Mouse (Mus musculus): Measurements from ENCODE around the gene Hdac4.

The Hdac4 gene

DNA sequence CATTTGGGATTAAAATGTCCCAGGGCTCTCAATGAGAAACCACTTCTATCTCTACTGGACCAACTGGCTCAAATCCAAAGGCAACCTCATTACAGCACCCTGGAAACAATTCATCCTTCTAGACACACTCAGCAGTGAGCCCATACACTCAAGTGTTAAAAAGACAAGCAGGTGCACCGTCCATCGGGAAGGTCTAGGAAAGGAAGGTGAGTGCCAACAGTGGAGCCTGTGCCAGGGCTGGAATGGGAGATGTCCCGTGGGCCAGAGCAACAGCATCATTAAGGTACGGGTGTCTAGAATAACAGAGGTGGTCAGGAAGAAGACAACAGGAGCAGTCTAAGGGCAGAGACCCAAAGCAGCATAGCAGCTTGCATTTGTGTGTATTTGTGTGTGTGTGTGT is 173.5 kb downstream of the Hdac4 start:
- 64% methylated on average over 4 of the region's 4 CpGs for WGBS

DNA sequence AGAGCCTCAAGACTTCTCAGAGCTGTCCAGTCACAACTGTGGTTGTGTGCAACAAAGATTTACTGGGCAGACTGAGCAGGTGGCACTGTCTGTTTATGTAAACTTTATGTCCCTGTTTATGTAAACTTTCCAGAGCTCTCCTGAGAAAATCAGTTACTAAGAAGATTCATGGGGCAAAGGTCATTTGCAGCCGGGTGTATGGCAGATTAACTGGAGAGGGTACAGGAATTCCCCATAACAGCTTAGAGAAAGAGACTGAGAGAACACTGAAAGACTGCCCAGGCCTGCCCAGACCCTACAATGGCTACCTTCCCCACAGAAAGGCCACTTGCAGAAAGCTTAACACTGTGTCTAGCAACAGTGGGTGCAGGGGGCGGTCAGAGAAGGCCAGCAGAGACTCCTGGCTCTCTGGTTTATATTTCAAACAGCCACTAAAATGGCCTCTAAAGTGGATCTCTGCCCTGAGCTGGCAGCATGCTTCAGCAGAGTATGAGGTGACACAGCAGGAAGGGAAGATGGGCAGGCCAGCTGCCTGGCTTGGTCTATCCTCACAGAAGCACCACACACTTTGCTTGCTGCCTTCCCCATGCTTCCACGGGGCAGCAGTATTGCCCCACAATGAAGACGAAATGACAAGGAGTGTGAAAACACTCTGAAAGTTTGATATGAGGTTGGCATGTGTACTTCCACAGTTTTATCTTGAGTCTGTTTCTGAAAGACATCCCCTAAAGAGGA is 179.4 kb downstream of the Hdac4 start:
- WGBS = 73% methylated on average over 4 of the region's 4 CpGs

DNA sequence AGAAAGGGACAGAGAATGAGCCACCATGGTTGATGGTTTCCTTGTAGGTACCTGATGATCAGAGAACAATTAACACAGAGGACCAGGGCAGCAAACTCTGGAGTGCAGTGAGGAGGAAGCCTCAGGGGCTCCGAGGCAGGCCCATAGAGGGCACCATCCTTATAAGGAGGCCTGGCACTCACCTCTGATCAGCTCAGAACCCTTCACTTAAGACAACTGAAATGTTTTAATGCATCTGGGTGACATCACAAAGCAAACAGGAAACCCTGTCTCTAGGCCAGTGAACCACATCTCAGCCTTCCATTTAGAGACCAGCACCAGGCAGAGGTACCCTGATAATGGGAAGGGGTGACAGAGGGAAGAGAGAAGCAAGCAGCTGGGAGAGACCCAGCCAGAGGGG is 188.8 kb downstream of the Hdac4 start:
- 78% methylated on average over 1 of the region's 1 CpGs for WGBS

DNA sequence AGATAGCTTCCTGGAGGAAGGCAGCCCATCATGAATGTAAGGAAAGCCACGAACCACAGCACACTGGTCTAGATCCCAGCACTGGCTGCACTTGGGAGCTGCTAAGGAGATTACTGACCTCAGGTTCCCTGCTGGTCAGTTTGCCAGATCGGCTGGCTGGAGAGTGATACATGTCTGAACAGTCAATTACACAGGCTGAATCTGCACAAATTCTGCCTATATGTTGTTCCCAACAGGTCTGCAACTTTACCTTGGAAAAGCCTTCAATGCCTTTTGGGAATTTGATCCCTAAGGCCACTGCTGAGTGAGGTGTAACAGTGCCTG is 189.9 kb downstream of the Hdac4 start:
- 58% methylated on average over 2 of the region's 2 CpGs for WGBS

DNA sequence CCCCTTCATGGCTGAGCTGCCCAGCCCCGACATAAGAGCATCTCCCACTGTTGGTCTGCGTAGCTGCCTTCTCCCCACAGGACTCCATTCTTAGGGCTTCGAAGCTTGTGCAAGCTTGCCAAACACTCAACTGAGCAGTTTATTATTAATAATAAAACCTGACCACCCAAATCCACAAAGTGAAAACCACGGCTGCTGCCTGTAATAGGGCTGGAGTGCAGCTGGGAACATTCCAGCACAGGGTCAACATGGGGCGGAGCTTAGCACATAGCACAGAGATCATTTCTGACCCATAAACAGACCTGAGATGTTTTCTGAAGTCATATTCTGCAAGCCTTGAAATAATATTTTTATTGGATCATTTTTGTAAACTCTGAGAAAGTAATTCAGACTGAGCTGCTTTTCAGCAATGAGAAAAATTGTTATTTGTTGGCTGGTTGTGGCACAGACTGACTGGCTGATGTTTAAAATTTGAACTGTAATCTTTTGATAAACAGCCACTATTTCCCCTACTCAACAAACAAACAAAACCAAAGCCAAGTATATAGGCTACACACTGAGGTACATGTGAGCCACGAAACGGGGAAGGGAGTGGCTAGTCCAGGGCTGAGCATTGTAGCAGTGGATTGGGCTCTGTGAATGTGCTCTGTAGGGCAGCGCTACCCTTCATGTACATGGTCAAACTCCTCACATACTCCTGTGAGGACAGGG is 190.4 kb downstream of the Hdac4 start:
- 76% methylated on average over 8 of the region's 8 CpGs for WGBS

DNA sequence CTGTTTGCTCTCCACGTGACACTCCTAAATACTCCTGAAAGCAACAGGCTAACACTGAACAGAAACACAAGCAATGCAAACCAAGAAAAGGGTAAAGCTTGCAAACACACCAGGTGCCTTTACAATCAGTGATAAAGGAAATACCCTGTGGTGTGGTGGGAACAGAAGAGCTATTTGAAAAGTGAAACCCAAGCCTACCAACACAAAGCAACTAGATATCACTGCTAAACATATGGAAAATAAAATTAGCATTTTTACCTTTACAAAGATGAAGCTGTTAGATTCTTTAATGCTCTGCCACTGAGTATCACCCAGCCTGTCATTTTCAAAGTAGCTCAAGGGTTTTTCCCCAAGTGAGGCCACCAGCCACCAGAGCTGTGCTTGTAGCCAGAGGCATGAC is 191.4 kb downstream of the Hdac4 start:
- WGBS = 82% methylated on average over 1 of the region's 1 CpGs

DNA sequence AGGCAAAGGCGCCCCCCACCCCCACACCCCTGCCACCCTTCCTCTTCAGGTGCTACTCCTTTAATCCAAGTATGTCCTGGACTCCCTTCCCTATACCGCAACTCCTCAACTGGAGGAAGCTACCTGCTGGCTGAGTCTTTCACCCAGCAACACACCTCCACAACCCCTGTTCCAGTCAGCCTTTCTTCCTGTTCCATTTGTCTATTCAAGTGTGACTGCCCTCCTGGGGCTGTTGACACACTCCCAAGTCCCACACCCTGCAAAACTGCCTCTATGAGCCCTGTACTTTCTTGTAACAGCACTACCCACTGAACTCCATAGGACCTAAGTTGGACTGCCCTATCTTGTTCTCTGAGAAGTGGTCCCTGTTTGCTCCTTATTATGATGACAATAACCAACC is 195.3 kb downstream of the Hdac4 start:
- 97% methylated on average over 2 of the region's 2 CpGs for WGBS

DNA sequence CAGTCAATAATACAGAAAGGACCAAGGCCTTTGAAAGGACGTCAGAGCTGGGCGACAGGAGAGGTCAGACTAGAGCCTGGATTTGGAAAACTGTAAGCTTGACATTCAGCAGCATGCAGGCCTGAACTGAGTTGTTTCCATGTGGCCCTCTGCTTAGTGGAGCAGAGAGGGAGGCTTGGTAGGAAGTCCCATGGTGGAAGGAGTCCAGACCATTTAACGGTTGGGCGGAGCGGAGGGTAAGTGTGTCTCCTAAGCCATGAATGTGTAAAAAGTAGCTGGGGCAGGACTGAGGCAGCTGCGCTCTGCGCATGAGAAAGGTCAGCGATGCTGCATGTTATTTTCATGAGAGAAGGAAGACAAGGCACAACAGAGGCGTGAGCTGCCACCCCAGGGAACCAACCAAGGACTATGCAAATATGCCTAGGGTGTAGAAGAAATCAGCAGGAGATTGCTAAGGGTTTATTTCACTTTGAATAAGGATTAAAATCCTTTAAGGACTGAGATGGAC is 201.8 kb downstream of the Hdac4 start:
- WGBS = 79% methylated on average over 9 of the region's 9 CpGs

DNA sequence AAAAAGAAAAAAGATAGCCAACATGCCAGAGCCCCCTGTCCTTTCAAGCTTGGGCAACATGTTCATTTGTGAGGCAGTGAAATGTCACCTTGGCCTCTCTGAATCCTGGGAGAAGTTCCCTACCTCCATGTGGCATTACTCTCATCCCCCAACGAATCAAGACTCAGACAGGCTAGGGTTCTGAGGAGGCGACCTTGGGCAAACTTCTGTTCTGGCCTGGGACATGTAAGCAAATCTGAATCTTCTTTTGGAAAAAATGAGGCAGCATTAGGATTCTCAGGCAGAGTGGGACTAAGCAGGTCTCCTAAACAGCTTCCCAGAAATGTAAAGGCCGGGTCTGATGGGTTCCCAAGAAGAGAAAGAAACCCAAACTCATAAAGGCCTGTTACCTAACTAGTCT is 202.8 kb downstream of the Hdac4 start:
- 87% methylated on average over 3 of the region's 3 CpGs for WGBS

DNA sequence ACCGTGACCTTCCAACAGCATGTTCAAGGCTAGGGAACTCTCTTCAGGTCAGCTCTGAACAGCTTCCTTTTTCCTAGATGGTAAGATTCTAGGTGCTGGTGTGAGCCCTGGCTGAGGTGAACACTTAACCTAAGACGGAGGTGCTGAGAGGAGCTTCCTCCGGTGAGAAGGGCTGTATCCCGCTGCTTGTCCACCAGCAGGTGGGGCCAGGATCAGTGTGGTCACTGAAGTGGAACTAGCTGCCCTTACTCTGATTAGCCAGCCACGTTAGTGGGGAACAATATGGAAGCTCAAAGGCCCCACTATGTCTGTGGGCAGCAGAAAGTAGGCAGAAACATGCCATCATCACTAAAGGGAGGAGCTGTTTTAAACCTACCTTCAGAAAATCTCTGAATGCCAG is 204.6 kb downstream of the Hdac4 start:
- WGBS = 80% methylated on average over 5 of the region's 5 CpGs

DNA sequence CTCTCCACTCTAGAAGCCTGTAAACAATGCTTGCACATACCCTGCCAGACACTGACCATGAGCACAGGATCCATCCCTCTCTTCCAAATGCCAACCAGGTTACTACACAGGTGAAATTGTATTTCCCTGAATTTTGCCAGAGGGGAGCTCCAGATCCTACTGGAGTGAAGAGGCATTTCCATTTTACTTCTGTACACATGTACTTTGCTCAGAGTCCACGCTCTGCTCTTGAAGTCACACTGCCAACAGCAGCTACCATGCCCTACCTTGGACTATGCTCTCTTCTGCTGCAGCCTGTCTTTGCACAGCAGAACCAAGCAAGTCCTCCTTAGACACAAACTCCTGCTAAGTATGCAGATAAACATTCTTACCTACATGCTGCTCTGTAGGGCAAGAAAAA is 206.6 kb downstream of the Hdac4 start:
- 98% methylated on average over 1 of the region's 1 CpGs for WGBS

DNA sequence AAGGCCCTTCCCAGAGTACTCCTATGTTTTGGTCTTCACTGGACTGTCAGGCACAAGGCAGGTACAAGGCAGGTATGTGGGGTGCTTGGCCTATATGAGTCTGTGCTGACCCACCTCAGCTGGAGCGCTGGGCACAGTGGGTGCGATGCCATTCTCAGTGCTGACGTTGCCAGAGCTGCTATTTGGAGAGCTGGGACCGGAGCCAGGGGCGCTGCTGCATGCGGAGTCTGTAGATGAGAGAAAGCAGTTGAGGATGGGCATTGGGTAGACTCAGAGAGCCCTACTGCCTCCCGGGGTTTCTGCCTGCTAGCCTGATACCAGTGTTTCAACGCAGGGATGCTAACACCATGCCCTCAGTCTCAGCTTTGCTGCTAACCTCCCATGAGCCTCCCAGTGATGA is 208.1 kb downstream of the Hdac4 start:
- WGBS = 42% methylated on average over 8 of the region's 8 CpGs

DNA sequence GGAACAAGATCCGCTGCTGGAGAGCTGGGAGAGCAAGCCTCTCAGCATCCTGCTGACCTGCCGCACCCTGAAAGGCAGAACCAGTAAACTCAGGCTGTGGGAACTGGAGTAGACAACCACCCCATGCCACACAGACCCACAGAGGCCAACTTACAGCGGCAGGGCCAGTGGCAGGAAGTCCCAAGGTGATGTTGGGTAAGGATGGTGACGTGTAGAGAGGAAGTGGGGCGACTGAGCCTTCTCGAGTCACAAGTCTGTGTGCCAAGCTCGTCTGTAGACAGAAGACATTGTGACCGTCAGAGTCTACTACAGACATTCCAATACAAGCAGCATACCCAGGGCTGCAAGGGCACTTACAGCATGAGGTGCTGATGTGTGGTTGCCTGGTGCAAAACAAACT is 211.0 kb downstream of the Hdac4 start:
- WGBS = 84% methylated on average over 8 of the region's 8 CpGs

DNA sequence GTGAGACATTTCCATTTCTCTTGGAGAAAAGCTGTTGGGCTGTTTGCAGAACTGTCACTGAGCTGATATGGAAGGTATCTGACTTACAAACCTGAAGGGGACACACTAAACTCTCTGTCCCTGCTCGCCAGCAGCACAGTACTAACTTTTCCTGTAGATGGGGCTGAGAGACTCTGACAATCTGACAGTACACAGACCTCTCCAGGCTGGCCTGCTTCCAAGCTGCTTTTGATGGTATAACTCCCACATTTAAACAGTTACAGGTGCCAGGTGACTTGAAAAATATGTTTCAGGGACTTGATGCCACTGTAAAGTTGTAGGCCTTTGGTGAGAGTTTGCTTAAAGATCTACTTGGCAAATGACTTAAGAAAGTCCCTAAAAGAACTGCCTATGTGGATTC is 214.1 kb downstream of the Hdac4 start:
- WGBS = 68% methylated on average over 1 of the region's 1 CpGs

DNA sequence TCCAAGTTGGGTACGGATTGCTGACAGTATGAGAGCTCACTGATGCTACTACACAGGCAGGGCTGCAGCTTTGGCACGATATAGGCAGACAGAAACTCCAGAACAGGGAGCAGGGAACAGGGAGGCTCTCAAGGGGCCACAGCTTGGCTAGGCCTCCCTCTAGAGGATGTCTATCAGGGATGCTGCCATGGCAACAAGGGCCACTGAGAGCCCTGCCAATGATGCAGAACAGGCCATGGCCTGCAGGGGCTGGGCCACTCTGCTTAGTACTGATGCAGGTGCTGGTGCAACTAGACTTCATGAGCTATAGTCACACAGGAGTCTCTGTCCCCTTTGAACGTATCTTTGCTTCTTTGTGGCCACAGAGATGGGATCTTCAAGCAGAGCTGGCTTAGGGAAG is 217.1 kb downstream of the Hdac4 start:
- WGBS = 56% methylated on average over 3 of the region's 3 CpGs

DNA sequence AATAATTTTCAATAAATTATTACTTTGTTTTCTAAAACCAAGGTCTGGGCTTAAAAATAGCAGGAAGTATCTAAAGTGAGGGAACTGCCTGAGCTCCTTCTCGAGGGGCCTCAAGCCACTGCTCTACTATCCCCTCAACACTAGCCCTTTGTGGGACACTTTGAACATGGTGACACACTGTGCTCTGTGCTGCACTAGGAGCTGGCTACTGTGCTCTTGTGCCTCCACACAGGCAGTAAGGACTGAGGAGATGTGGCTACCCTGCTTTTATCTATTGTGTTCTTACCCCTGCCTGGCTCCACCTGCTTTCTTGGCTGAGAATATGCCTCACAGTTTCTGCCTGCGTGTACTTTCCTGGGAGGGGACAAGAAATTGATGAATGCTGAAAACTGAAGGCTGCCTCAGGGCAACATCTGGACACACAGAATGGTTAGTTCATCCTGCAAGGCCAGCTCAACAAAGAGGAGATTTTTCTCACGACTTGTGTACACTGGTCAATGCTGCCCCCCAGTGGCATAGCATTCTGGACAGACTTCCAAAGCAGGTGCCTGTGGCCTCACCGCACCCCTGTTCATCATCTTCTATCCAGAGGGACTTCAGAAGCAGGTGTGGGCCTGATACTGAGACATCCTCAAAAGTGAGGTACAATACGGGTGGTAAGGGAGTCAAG is 226.7 kb downstream of the Hdac4 start:
- 47% methylated on average over 5 of the region's 5 CpGs for WGBS

DNA sequence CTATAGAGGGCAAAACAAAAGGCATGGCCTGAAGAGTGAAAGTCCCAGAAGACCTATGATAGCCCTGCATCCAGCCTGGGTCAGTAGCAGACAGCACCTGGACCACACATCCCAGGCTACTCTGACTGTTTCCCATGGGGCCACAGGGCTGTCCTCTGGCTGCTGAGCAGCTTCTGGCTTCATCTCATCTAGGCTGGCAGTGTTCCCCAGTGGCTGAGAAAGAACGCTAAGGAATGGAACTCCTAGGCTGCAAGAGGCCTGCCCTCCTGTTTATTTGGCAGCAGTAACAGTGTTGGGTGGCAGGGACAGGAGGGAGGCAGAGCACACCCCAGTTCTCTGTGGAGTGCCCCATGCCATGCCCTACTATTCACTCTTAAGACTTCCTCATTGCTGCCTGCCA is 228.5 kb downstream of the Hdac4 start:
- WGBS = 33% methylated on average over 1 of the region's 1 CpGs

DNA sequence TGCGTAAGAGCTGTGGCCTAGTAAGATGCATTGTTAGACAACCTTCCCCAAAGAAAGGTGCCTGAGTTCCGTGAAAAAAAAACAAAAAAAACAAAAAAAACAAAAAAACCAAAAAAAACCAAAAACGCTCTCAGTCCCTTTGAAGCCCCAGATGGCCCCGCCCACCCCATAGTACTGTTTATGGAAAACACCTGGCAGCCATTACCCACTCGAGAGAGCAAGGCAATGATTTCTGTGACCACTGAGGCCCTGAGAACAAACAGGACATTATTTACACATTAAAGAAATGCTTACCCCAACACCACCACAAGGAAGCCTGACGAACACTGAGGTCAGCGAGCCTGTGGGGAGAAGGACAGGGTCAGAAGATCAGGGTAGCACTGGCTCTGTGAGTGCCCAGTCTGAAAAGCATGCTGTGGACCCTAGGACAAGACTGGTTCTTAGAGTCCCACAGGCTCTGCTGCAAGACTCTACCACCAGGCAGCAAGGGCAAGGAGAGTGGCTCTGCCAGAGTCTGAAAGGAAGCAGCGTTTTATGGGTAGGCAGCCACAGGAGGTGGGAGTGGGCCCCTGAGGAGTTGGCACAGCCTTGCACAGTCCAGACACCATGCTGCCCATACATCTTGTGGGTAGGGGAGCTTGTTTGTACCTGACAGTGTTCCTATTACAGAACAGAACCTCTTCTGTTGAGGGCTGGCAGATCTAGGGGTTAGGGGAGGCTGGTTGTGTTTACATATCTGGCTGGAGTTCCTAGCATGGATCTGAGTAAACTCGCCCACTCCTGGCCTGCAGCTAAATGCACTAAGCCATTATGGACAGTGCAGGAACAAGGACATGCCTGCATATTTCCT is 230.8 kb downstream of the Hdac4 start:
- 64% methylated on average over 9 of the region's 9 CpGs for WGBS

DNA sequence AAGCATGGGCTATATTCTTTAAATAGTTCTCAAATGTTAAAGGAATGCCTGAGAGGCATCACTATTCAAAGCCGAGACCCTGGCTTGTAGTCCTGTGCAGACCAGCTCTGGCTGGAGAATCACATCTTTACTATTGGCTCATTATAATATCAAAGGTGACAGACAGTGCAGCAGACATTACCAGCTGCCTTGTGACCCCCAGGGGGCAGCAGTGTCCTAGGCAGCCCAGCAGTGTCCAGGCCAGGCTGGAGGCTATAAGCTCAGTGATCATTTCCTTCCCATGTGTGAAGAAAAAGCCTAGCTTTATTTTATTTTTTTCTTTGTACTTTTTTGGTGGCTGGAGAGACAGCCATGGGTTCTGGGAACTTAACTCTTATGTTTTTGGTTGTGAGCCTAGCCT is 233.2 kb downstream of the Hdac4 start:
- WGBS = 68% methylated on average over 1 of the region's 1 CpGs

DNA sequence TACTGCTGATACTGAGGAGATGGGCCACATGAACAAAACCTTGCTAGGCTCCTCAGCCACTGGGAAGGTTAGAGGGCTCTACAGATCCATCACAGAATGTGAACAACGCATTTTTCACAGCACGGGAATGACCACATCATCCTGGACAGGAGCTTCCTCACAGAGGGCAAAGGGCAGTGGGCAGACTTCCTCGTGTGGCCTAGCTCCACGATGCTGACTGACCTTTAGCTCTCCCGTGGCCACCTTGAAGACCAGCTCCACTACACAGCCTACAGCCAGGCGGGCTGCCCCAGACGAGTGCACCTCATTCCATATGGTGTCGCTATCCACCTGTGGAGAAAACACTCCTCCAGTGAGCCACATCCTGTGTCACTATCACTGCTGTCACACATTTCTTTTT is 234.3 kb downstream of the Hdac4 start:
- WGBS = 79% methylated on average over 8 of the region's 8 CpGs

DNA sequence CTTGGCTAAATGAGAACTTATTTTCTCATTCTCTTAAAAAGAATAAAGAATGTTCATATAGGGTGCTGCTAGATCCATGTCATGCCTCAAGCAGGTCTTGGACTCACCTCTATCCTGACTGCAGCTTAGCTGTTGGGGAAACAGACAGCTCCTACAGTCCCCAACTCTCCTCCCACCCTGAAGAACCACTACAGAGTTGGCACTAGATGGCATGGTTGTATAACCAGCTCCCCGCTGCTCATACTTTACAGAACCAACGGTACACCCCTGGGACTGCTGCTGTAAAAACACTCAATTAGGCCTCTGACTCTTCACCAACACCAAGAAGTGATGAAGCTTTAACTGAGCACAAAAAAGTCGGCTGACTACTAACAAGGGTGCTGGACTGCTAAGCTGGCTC is 235.6 kb downstream of the Hdac4 start:
- 34% methylated on average over 3 of the region's 3 CpGs for WGBS

DNA sequence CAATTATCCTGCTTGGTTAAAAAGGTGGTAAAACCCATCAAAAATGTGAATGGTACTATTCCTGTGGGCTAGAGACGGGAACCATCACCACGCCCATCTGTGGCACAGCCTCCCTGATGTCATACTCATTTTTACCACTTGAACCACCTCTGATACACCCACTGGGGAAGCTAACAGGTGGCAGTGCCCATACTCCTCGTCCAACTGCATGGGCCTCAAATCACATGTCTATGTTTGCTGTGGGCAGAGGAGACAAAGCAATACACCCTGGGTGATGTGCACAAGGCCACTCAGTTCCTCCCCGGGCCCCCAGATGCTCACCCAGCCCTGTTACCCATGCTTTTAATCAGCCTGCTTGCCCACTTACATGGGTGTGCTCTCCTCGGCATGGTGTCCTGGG is 236.5 kb downstream of the Hdac4 start:
- 78% methylated on average over 5 of the region's 5 CpGs for WGBS

Data from cerebral cortex, adult 2 months (tissue).